Mouse (Mus musculus): ENCODE results near the gene Atad2b.

DNA sequence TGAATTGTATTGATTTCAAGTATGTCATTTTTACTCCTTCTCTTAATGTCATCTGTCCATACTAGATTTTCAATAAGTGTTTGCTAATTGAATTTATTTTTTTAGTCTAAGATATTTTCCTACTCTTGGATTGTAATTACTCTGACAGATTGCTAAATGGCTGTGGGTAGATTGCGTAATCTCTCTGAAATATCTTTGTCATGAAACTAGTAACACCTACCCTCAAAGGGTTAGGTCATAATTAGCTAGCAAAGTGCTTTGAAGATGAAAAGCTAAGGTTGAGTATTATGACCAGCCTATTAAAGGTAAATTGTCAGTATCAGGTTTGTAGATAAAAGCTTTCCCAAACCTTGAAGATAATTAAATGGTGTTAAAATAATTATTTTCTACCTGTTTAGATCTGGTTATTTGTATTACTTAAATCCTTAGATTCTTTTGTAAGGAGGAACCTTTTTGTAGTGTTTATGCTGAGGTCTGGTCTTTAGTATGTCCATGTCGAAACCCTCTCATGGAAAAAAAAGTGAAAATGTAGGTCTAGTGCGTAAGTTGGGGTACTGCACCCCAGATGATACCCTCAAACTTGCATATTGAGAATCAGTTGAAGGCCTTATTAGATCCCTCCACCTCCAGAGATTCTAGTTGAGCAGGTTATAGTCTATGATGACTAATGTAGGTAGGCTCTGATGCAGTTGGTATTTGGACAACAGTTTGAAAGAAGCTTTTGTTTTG, 13.8 kb downstream of the Atad2b start:
- no peak for TF ChIP-seq CTCF (IDR thresholded peaks at IDR 0.05; ENCODE audit: control insufficient read depth, insufficient read depth, insufficient replicate concordance, low read depth, low read length)
- no peak for TF ChIP-seq POLR2A (IDR thresholded peaks at IDR 0.05; ENCODE audit: control insufficient read depth, low read depth, low read length)
